Mouse (Mus musculus) MEL (cell line): ENCODE measurements around the gene Vars. TPM values are rescaled to one million over a fixed set of nuclear protein-coding genes. Genes with fewer than 3 reads are reported as not detected.

Source experiments
- DNase-seq: peaks from one replicate; pipeline ENCODE4 v3.0.0; 2011; ENCODE audit warnings: low read depth, low spot score
- H3K27ac ChIP-seq: 2 replicates; pipeline ENCODE4 v1.5.1; 2012; ENCODE audit warnings: low read depth, mild to moderate bottlenecking, control low read depth, low read length, moderate library complexity; ENCODE audit not compliant: control insufficient read depth
- H3K27me3 ChIP-seq, 2 experiments: fragments of 150-350 bp in 1 of 2; sonication (generic) in 1 of 2; 2 replicates each; pipeline ENCODE4 v1.6.1; 2012; ENCODE audit warnings: low read length in 2 of 2, mild to moderate bottlenecking in 2 of 2, improper control_type of control experiment in 1 of 2, moderate library complexity in 1 of 2; ENCODE audit not compliant: insufficient read depth in 2 of 2, control insufficient read depth in 1 of 2
- H3K36me3 ChIP-seq, 2 experiments: 2 replicates each; pipeline ENCODE4 v1.6.1; 2012 to 2014; ENCODE audit warnings: low read length in 2 of 2, improper control_type of control experiment in 1 of 2, inconsistent platforms in 1 of 2, mild to moderate bottlenecking in 1 of 2; ENCODE audit not compliant: insufficient read depth in 2 of 2, control insufficient read depth in 1 of 2
- H3K4me1 ChIP-seq, 2 experiments: fragments of 150-350 bp in 1 of 2; sonication (generic) in 1 of 2; 2 replicates each; pipeline ENCODE4 v1.6.1; 2012; ENCODE audit warnings: low read length in 2 of 2, improper control_type of control experiment in 1 of 2, mild to moderate bottlenecking in 1 of 2; ENCODE audit not compliant: insufficient read depth in 2 of 2, control insufficient read depth in 1 of 2
- H3K4me3 ChIP-seq, 2 experiments: fragments of 150-350 bp in 1 of 2; sonication (generic) in 1 of 2; 2 replicates each; pipeline ENCODE4 v1.5.1; 2012; ENCODE audit warnings: low read depth in 2 of 2, low read length in 2 of 2, mild to moderate bottlenecking in 2 of 2, moderate library complexity in 2 of 2, control low read depth in 1 of 2, improper control_type of control experiment in 1 of 2; ENCODE audit not compliant: control insufficient read depth in 1 of 2, insufficient read depth in 1 of 2
- H3K79me2 ChIP-seq: 2 replicates; pipeline ENCODE4 v1.6.1; 2012; ENCODE audit warnings: mild to moderate bottlenecking, low read length, moderate library complexity; ENCODE audit not compliant: control insufficient read depth, poor library complexity, insufficient read depth
- H3K9ac ChIP-seq: 2 replicates; pipeline ENCODE4 v1.6.1; 2012; ENCODE audit warnings: low read depth, mild to moderate bottlenecking, control low read depth, low read length, moderate library complexity; ENCODE audit not compliant: control insufficient read depth, poor library complexity, severe bottlenecking
- H3K9me3 ChIP-seq: fragments of 150-350 bp; sonication (generic); replicated peaks from 2 replicates; pipeline ENCODE4 v1.6.1; 2012; ENCODE audit warnings: mild to moderate bottlenecking, low read length, improper control_type of control experiment, moderate library complexity; ENCODE audit not compliant: insufficient read depth
- CHD2 ChIP-seq: IDR thresholded peaks from 2 replicates; pipeline ENCODE4 v1.6.1; 2011; ENCODE audit warnings: low read length, improper control_type of control experiment
- JUND ChIP-seq: IDR thresholded peaks from 2 replicates; pipeline ENCODE4 v1.6.1; 2011; ENCODE audit warnings: low read depth, mild to moderate bottlenecking, improper control_type of control experiment, low read length
- MAFK ChIP-seq: IDR thresholded peaks from 2 replicates; pipeline ENCODE4 v1.6.1; 2011; ENCODE audit warnings: low read depth, mild to moderate bottlenecking, low read length, improper control_type of control experiment, borderline replicate concordance
- MAX ChIP-seq: IDR thresholded peaks from 2 replicates; pipeline ENCODE4 v1.6.1; 2011; ENCODE audit warnings: low read length, improper control_type of control experiment
- MAZ ChIP-seq: IDR thresholded peaks from 2 replicates; pipeline ENCODE4 v1.6.1; 2012; ENCODE audit warnings: low read depth, mild to moderate bottlenecking, inconsistent platforms, low read length, improper control_type of control experiment
- MEF2A ChIP-seq: IDR thresholded peaks from 2 replicates; pipeline ENCODE4 v1.6.1; 2014; ENCODE audit warnings: low read depth, mild to moderate bottlenecking, inconsistent platforms, low read length, improper control_type of control experiment; ENCODE audit not compliant: poor library complexity, insufficient replicate concordance, severe bottlenecking; ENCODE audit errors: extremely low read depth
- MXI1 ChIP-seq: IDR thresholded peaks from 2 replicates; pipeline ENCODE4 v1.6.1; 2011; ENCODE audit warnings: mild to moderate bottlenecking, low read depth, low read length, improper control_type of control experiment
- MYC ChIP-seq: IDR thresholded peaks from 2 replicates; pipeline ENCODE4 v1.6.1; 2011; ENCODE audit warnings: low read depth, mild to moderate bottlenecking, low read length, improper control_type of control experiment, moderate library complexity
- NELFE ChIP-seq: IDR thresholded peaks from 2 replicates; pipeline ENCODE4 v1.6.1; 2011; ENCODE audit warnings: low read depth, low read length, improper control_type of control experiment
- POLR2A ChIP-seq, 2 experiments: IDR thresholded peaks; 2 replicates each; pipeline ENCODE4 v1.6.1; 2011 to 2012; ENCODE audit warnings: low read length in 2 of 2, mild to moderate bottlenecking in 2 of 2, control low read depth in 1 of 2, improper control_type of control experiment in 1 of 2, low read depth in 1 of 2, moderate library complexity in 1 of 2; ENCODE audit not compliant: control insufficient read depth in 1 of 2, insufficient read depth in 1 of 2, poor library complexity in 1 of 2
- POLR2AphosphoS2 ChIP-seq: IDR thresholded peaks from 2 replicates; pipeline ENCODE4 v1.6.1; 2011; ENCODE audit warnings: low read length, improper control_type of control experiment
- RCOR1 ChIP-seq: IDR thresholded peaks from 2 replicates; pipeline ENCODE4 v1.6.1; 2012; ENCODE audit warnings: low read depth, mild to moderate bottlenecking, inconsistent platforms, low read length, improper control_type of control experiment
- SIN3A ChIP-seq: IDR thresholded peaks from 2 replicates; pipeline ENCODE4 v1.6.1; 2012; ENCODE audit warnings: low read length, improper control_type of control experiment, inconsistent platforms
- SMC3 ChIP-seq: IDR thresholded peaks from 2 replicates; pipeline ENCODE4 v1.6.1; 2011; ENCODE audit warnings: low read depth, low read length, improper control_type of control experiment
- TBP ChIP-seq: IDR thresholded peaks from 2 replicates; pipeline ENCODE4 v1.8.0; 2011; ENCODE audit warnings: low read depth, low read length, improper control_type of control experiment
- TCF12 ChIP-seq: IDR thresholded peaks from 2 replicates; pipeline ENCODE4 v1.6.1; 2014; ENCODE audit warnings: low read depth, mild to moderate bottlenecking, inconsistent platforms, low read length, improper control_type of control experiment, moderate library complexity
- UBTF ChIP-seq: IDR thresholded peaks from 2 replicates; pipeline ENCODE4 v1.6.1; 2012; ENCODE audit warnings: low read depth, mild to moderate bottlenecking, inconsistent platforms, low read length, improper control_type of control experiment, moderate library complexity, borderline replicate concordance; ENCODE audit not compliant: insufficient read depth
- USF2 ChIP-seq, 2 experiments: IDR thresholded peaks; 2 replicates each; pipeline ENCODE4 v1.6.1; 2011 to 2012; ENCODE audit warnings: improper control_type of control experiment in 2 of 2, low read length in 2 of 2, borderline replicate concordance in 1 of 2, inconsistent platforms in 1 of 2, low read depth in 1 of 2, mild to moderate bottlenecking in 1 of 2; ENCODE audit not compliant: insufficient read depth in 1 of 2
- ZKSCAN1 ChIP-seq: IDR thresholded peaks from 2 replicates; pipeline ENCODE4 v1.6.1; 2012; ENCODE audit warnings: low read depth, mild to moderate bottlenecking, inconsistent platforms, low read length, improper control_type of control experiment, moderate library complexity
- ZMIZ1 ChIP-seq: IDR thresholded peaks from 2 replicates; pipeline ENCODE4 v1.6.1; 2012; ENCODE audit warnings: low read depth, mild to moderate bottlenecking, inconsistent platforms, low read length, improper control_type of control experiment, moderate library complexity
- ZNF384 ChIP-seq: IDR thresholded peaks from 2 replicates; pipeline ENCODE4 v1.6.1; 2012; ENCODE audit warnings: low read depth, mild to moderate bottlenecking, inconsistent platforms, low read length, improper control_type of control experiment
- polyA plus RNA-seq, 2 experiments: library from polyadenylated mRNA; stranded (reverse) in 1 of 2; unstranded in 1 of 2; fragments of >175 nt in 1 of 2; fragments of >200 nt in 1 of 2; gene quantifications; 2 replicates each; pipeline versions ENCODE4 v1.2.1 to v1.2.4; 2012; ENCODE audit warnings: low replicate concordance in 2 of 2, low read depth in 1 of 2; ENCODE audit not compliant: insufficient read length in 2 of 2, insufficient read depth in 1 of 2, missing spikeins in 1 of 2
- total RNA-seq: library from RNA; depleted of rRNA; stranded (reverse); fragments of 300-350 nt; gene quantifications from 2 replicates; pipeline ENCODE4 v1.2.3, GENCODE M21; 2012

Vars gene
- total and polyA plus RNA-seq, 3 experiments = 149 to 251 TPM; not detected in 1

GRCm38 (mm10) chr17:34975581-34976492 lies 24.9 kb upstream of the Vars start:
- H3K9ac ChIP-seq = no peak overlapping the region
- peaks cover 5% of the 10 kb centered on the region; the same call in 1 of the 2 replicates for H3K79me2 ChIP-seq
- peak; percentile 84 for TF ChIP-seq MAFK
- TF ChIP-seq MAX = no peak
- no peak for TF ChIP-seq RCOR1
- TF ChIP-seq JUND = no peak
- peaks cover 0 to 6% of the 10 kb centered on the region in 2 experiments; a peak in 1 of 4 replicates for H3K36me3 ChIP-seq
- no peak overlapping the region for H3K27ac ChIP-seq
- H3K9me3 ChIP-seq = no peaks in the 10 kb centered on the region
- no peak for DNase-seq
- H3K27me3 ChIP-seq = no peaks in the 10 kb centered on the region
- no peaks in the 10 kb centered on the region for H3K4me1 ChIP-seq
- H3K4me3 ChIP-seq = no peak overlapping the region

- TF ChIP-seq POLR2A (IDR thresholded peaks at IDR 0.05; ENCODE audit: control insufficient read depth in 1 of 2, insufficient read depth in 1 of 2, low read depth in 1 of 2, low read length in 2 of 2, poor library complexity in 1 of 2) = no peak
- no peak for TF ChIP-seq MEF2A
- no peak for TF ChIP-seq SIN3A
- no peak for TF ChIP-seq TCF12
- no peak for TF ChIP-seq SMC3
- no peak for TF ChIP-seq POLR2AphosphoS2
- TF ChIP-seq CHD2 = no peak
- TF ChIP-seq MXI1 = no peak
- no peak for TF ChIP-seq MAFK
- TF ChIP-seq UBTF = no peak
- no peak for TF ChIP-seq ZMIZ1
- TF ChIP-seq ZKSCAN1 = no peak
- TF ChIP-seq MYC = no peak
- no peak for TF ChIP-seq TBP
- TF ChIP-seq MAZ = no peak
- TF ChIP-seq USF2 (IDR thresholded peaks at IDR 0.05; ENCODE audit: borderline replicate concordance in 1 of 2, insufficient read depth in 1 of 2, low read depth in 1 of 2, low read length in 2 of 2) = no peak
- no peak for TF ChIP-seq NELFE
- no peak for TF ChIP-seq ZNF384
- H3K9me3 ChIP-seq = no peaks in the 10 kb centered on the region
- H3K27ac ChIP-seq = no peak overlapping the region
- peaks cover 9% of the 10 kb centered on the region for H3K79me2 ChIP-seq
- no peak for DNase-seq
- no peaks in the 10 kb centered on the region for H3K27me3 ChIP-seq
- no peak overlapping the region for H3K9ac ChIP-seq
- H3K36me3 ChIP-seq = peaks cover 0 to 6% of the 10 kb centered on the region in 2 experiments; a peak in 1 of 4 replicates
- H3K4me1 ChIP-seq = no peaks in the 10 kb centered on the region
- H3K4me3 ChIP-seq = no peak overlapping the region
Observed at GRCm38 (mm10) chr17:34977000-34977399, 23.8 kb upstream of the Vars start.
